Mouse (Mus musculus) heart, embryonic 12.5 days (tissue): Measurements from ENCODE around the gene Klhl5. TPM values are rescaled to one million over a fixed set of nuclear protein-coding genes. Genes with fewer than 3 reads are reported as not detected.
"Not testable (repeated sequence)": the region's sequence is repeated elsewhere in the genome, so short reads cannot be mapped to it uniquely, and the experiment has no call there.

Experiments
- ATAC-seq: fragments of 200-750 bp; cut with Nextera tagmentation; 2 replicates; pipeline ENCODE4 v1.8.0; 2017; ENCODE audit warnings: moderate TSS enrichment, moderate library complexity; ENCODE audit not compliant: insufficient number of reproducible peaks, low FRiP score
- H3K27ac ChIP-seq: fragments of 300-500 bp; sonication (generic); 2 replicates; pipeline ENCODE4 v1.5.1; 2016; ENCODE audit warnings: mild to moderate bottlenecking, moderate library complexity; ENCODE audit not compliant: poor library complexity, severe bottlenecking
- H3K27me3 ChIP-seq: fragments of 300-500 bp; sonication (generic); replicated peaks from 2 replicates; pipeline ENCODE4 v1.6.1; 2016; ENCODE audit warnings: mild to moderate bottlenecking, moderate library complexity
- H3K36me3 ChIP-seq: fragments of 300-500 bp; sonication (generic); 2 replicates; pipeline ENCODE4 v1.6.1; 2016; ENCODE audit warnings: mild to moderate bottlenecking, moderate library complexity
- H3K4me1 ChIP-seq: fragments of 300-500 bp; sonication (generic); replicated peaks from 2 replicates; pipeline ENCODE4 v1.6.1; 2016; ENCODE audit warnings: mild to moderate bottlenecking
- H3K4me2 ChIP-seq: fragments of 300-500 bp; sonication (generic); 2 replicates; pipeline ENCODE4 v1.6.1; 2016; ENCODE audit warnings: mild to moderate bottlenecking, moderate library complexity
- H3K4me3 ChIP-seq: fragments of 300-500 bp; sonication (generic); 2 replicates; pipeline ENCODE4 v1.5.1; 2016; ENCODE audit warnings: mild to moderate bottlenecking
- H3K9ac ChIP-seq: fragments of 300-500 bp; sonication (generic); 2 replicates; pipeline ENCODE4 v1.6.1; 2016; ENCODE audit warnings: mild to moderate bottlenecking, moderate library complexity
- H3K9me3 ChIP-seq: fragments of 300-500 bp; sonication (generic); replicated peaks from 2 replicates; pipeline ENCODE4 v1.6.1; 2016; ENCODE audit warnings: mild to moderate bottlenecking, moderate library complexity
- WGBS: fragments of 180-500 bp; shearing (Covaris S2); methylation state at CpG from one replicate; pipeline ENCODE4 v1.1.7; 2016; 5-methylcytosine and 5-hydroxymethylcytosine counted together
- polyA plus RNA-seq: library from polyadenylated mRNA; unstranded; fragments of >200 nt; fragmentation: Nextera tagmentation; extraction: Ambion mirVana; gene quantifications from 2 replicates; pipeline ENCODE4 v1.2.1, GENCODE M21; 2016

Gene Klhl5
- polyA plus RNA-seq, 1 experiment from 2014 or later = 18.8 TPM

DNA sequence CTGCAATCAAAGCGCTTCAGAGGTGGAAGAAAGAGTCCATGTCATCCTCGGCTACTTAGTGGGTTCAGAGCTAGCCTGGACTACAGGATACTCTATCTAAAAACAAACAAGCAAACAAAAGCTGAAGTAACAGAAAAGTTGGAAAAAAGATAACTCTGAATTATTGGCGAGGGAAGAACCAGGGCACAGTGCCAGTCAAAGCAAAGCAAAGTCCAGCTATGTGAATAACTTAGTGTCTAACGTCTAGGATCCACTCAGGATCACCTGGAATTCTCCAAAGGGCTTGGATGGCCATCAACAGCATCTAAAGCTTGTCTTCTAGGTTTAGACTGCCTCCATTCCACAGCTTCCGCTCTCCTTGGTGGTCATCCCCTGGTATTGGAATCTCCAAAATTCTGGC, 9.9 kb upstream of the Klhl5 start:
- Histone ChIP-seq H3K27me3 (no peaks in the 10 kb centered on the region), H3K27ac (no peak overlapping the region), H3K36me3 (no peaks in the 10 kb centered on the region), H3K9ac (no peak overlapping the region), H3K4me1 (peaks cover 10% of the 10 kb centered on the region), H3K9me3 (no peaks in the 10 kb centered on the region), H3K4me2 (no peak overlapping the region), H3K4me3 (no peak overlapping the region)
- ATAC-seq = no peak
- 68% methylated on average over 5 of the region's 5 CpGs for WGBS

DNA sequence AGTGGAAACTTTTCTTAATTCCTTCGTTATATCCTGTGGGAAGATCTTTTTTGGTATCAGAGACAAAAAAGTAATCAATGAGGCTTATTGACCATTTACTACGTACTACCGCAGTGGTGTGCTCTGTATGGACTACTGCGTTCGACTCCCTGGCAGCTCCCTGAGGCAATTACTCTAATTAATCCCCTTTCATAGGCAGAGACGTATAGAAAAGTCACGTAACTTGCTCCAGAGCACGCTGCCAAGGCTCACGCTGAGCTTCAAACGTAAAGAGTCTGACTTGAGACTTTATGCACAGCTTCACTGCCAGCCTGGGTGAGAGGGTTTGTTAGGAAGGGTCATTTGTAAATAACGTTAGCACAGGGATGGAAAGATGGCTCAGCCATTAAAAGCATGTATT, 7.3 kb upstream of the Klhl5 start:
- H3K4me3 ChIP-seq = no peak overlapping the region
- no peaks in the 10 kb centered on the region for H3K36me3 ChIP-seq
- 86% methylated on average over 11 of the region's 11 CpGs for WGBS
- no peak for ATAC-seq
- H3K27me3 ChIP-seq = no peaks in the 10 kb centered on the region
- H3K4me1 ChIP-seq = peaks cover 14% of the 10 kb centered on the region
- no peak overlapping the region for H3K9ac ChIP-seq
- no peak overlapping the region for H3K27ac ChIP-seq
- no peaks in the 10 kb centered on the region for H3K9me3 ChIP-seq
- no peak overlapping the region for H3K4me2 ChIP-seq

DNA sequence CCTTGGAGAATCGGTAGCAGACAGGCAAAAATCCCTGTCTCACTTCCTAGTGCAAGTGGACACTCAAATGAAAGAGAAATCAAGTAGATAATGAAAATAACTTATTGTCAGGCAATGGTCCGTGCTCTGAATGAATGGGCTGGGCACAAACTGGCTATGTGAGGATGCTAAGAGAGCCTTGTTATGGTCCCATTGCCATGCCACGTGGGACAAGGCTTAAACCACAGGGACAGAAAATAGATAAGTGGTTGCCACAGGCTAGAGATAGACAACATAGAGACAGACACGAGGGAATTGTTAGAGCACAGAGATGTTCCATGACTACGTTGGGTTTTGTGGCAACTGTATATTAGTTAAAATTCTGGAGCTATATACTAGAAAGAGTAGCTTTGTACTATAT, 6.1 kb upstream of the Klhl5 start:
- H3K27me3 ChIP-seq = no peaks in the 10 kb centered on the region
- 68% methylated on average over 5 of the region's 5 CpGs for WGBS
- H3K9me3 ChIP-seq = no peaks in the 10 kb centered on the region
- H3K4me3 ChIP-seq = no peak overlapping the region
- H3K4me1 ChIP-seq = peaks cover 14% of the 10 kb centered on the region
- H3K4me2 ChIP-seq = no peak overlapping the region
- H3K27ac ChIP-seq = no peak overlapping the region
- no peaks in the 10 kb centered on the region for H3K36me3 ChIP-seq
- H3K9ac ChIP-seq = no peak overlapping the region
- ATAC-seq = no peak

DNA sequence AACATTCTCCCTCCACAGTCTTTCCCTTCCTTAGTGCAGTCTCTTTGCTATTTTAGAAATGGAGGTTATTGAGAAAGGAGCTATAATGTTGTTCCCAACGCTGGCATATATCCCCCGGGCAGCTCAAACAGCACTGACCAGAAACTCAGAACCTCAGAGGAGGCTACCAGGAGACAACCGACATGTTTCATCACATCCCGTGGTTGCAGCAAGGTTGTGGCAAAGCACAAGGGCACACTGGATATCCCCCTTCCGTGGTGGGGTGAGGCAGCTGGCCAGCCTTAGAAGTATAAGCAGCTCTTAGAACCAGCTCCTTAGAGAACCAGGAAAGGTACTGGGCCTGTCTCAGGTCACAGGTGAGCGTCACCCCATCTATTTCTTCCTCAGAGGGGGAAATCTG, 5.7 kb upstream of the Klhl5 start:
- H3K9ac ChIP-seq = peak overlapping the region; percentile 21; the same call in 1 of the 2 replicates
- ATAC-seq = no peak
- no peaks in the 10 kb centered on the region for H3K36me3 ChIP-seq
- no peaks in the 10 kb centered on the region for H3K27me3 ChIP-seq
- 0 out of 2 replicates have a peak overlapping the region, but pooled peaks have one; percentile 1 for H3K27ac ChIP-seq
- 85% methylated on average over 6 of the region's 6 CpGs for WGBS
- no peak overlapping the region for H3K4me3 ChIP-seq
- H3K4me2 ChIP-seq = no peak overlapping the region
- H3K4me1 ChIP-seq = peaks cover 15% of the 10 kb centered on the region
- no peaks in the 10 kb centered on the region for H3K9me3 ChIP-seq

DNA sequence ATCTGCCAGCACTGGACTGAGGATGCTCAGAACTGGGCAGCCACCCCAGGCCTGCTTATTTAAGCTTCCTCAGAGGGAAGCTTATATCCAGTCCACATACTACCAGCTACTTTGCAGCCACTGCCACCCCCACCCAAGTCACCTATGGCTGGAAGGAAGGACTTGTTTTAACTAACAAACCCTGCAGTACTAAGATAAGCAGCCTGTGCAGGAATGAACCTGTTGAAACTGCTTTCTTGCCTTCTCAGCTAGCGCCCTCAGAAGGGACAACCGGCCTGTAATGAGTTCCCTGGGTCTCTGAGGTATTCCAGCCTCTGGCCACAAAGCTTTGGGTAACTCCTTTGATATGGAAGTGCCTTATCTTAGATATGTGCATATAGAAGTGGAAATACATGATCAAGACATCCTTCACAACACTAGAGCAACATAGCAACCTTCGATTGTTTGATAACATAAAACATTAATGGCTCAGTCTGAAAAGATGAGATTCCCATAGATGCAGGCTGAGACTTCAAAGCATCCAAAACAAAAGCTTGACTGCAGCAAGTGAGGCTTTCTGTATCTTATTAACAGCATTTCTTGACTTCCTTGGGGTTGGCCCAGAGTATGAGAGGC, 5.2 kb upstream of the Klhl5 start:
- peak overlapping the region; percentile 22; the same call in 1 of the 2 replicates for H3K4me2 ChIP-seq
- H3K36me3 ChIP-seq = no peaks in the 10 kb centered on the region
- ATAC-seq = peak; percentile 45; the same call in 1 of the 2 replicates
- 41% methylated on average over 3 of the region's 3 CpGs for WGBS
- H3K4me3 ChIP-seq = no peak overlapping the region
- H3K4me1 ChIP-seq = peaks cover 17% of the 10 kb centered on the region
- H3K27ac ChIP-seq = 0 out of 2 replicates have a peak overlapping the region, but pooled peaks have one; percentile 1
- H3K27me3 ChIP-seq = no peaks in the 10 kb centered on the region
- H3K9ac ChIP-seq = peak overlapping the region; percentile 21; the same call in 1 of the 2 replicates
- no peaks in the 10 kb centered on the region for H3K9me3 ChIP-seq

DNA sequence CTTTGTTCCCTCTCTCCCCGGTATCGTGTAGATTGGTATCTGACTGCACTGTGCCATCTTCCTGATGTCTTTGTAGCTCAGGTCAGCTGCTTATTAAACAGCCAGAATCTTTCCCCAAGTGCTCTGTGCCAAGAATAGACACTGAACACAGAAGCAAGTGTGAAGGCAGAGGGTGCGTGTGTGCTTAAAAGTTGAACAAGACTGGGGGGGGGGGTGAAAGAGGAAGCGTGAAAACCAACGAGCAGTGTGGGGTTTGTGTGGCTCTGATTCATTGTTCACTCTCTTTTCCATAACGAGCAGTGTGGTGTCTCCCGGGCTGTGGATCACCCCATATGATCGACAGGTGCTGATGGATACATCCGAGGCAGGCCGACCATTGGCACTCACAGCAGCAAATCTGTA, 4.7 kb upstream of the Klhl5 start:
- Histone ChIP-seq H3K9me3 (no peaks in the 10 kb centered on the region), H3K27ac (no peak overlapping the region), H3K4me3 (no peak overlapping the region), H3K36me3 (no peaks in the 10 kb centered on the region), H3K4me1 (peaks cover 17% of the 10 kb centered on the region), H3K27me3 (no peaks in the 10 kb centered on the region), H3K4me2 (peak overlapping the region; percentile 22; the same call in 1 of the 2 replicates), H3K9ac (no peak overlapping the region)
- WGBS = 30% methylated on average over 10 of the region's 10 CpGs
- no peak for ATAC-seq

DNA sequence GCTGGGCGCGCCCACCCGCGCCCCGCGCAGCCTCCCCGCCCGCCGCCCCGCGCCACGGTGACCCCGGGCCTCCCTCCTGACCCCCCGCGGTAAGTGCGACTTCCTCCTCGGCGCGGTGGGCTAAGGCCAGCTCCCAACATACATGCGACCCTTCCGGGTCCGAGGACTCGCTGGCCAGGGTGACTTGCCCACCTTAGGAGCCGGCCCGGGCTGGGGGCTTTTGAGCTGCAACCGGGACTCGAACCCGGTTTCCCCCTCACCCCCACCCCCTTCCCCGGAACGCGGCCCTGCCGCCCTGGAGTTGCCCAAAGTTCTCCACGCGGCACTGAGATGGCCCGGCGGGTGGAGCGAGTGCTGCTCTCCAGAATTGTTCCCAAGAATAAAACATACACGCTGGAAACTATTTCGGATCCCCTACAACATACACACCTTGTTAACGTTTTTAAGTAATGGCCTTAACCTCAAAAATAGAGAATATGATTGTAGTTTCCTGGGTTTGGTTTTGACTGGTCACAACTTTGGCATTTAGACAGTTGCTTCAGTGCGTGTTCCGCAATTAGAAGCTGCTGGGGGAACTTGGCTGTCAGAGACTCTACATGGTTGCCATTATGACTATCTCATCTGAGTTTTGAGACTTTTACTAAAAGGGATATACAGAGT, 564 bp downstream of the Klhl5 start:
- Histone ChIP-seq H3K9ac (peak overlapping the region; percentile 89), H3K36me3 (no peaks in the 10 kb centered on the region), H3K4me2 (peak overlapping the region; percentile 79), H3K27me3 (no peaks in the 10 kb centered on the region), H3K27ac (peak overlapping the region; percentile 72), H3K4me1 (peaks cover 25% of the 10 kb centered on the region), H3K9me3 (no peaks in the 10 kb centered on the region), H3K4me3 (peak overlapping the region; percentile 86)
- 2% methylated on average over 33 of the region's 42 CpGs for WGBS
- ATAC-seq = no peak; the same call in 1 of the 2 replicates

DNA sequence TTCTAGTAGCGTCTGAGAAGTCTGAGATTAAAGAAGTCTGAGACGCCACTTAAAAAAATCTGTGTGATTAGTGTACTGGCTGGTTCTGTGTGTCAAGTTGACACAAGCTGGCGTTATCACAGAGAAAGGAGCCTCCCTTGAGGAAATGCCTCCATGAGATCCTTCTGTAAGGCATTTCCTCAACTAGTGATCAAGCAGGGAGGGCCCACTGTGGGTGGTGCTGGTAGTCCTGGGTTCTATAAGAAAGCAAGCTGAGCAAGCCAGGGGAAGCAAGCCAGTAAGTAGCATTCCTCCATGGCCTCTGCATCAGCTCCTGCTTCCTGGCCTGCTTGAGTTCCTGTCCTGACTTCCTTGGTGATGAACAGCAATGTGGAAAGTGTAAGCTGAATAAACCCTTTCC, 4.9 kb downstream of the Klhl5 start:
- not testable (repeated sequence) for H3K4me3 ChIP-seq, ATAC-seq
- 10% methylated on average over 3 of the region's 3 CpGs for WGBS

DNA sequence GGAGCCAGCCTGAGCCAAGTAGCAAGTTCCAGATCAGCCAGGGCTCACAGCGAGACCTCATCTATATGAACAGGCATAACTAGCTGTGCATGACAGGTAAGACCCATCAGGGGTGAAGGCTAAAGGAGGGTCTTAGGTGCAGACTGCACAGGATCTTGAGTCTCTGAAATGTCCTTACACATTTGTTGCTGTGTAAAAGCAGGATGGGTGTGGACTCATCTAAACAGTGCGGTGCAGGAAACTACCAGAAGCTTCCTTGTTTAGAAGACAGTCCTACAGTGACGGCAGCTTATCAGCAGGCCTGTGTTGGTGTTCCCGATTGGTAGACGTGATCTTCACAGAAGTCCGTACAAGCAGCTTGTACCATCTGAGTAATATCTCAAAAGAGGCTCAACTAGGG, 6.0 kb downstream of the Klhl5 start:
- 47% methylated on average over 6 of the region's 6 CpGs for WGBS
- peak; percentile 59; the same call in 1 of the 2 replicates for ATAC-seq
- H3K4me3 ChIP-seq = no peak overlapping the region

More for the DNA sequence above, 4.9 kb downstream of the Klhl5 start:
- peaks cover 18% of the 10 kb centered on the region for H3K36me3 ChIP-seq
- H3K9ac ChIP-seq, H3K9me3 ChIP-seq, H3K4me2 ChIP-seq, H3K27me3 ChIP-seq: not testable (repeated sequence)
- peak overlapping the region; percentile 43 for H3K27ac ChIP-seq
- peaks cover 29% of the 10 kb centered on the region for H3K4me1 ChIP-seq

DNA sequence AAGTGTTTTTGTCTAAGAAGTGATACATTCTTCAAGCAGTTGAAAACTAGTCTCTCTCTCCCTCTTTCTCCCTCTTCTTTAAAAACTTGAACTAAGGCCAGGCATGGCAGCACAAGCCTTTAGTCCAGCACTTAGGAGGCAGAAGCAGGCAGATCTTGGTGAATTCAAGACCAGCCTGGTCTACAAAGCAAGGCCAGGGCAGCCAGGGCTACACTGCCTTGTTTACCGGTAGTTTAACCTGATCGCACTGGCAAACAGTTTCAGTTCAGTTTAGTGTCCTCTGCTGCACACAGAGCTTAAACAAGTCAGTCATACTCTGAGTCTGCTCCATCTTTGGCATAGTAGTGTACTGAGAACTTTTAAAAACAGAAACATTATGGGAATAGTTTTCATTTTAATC, 9.4 kb downstream of the Klhl5 start:
- H3K4me3 ChIP-seq = no peak overlapping the region
- WGBS = 95% methylated on average over 2 of the region's 2 CpGs
- H3K4me2 ChIP-seq = no peak overlapping the region
- ATAC-seq = no peak
- peaks cover 18% of the 10 kb centered on the region for H3K36me3 ChIP-seq
- H3K9ac ChIP-seq = no peak overlapping the region
- H3K27ac ChIP-seq = no peak overlapping the region
- no peaks in the 10 kb centered on the region for H3K9me3 ChIP-seq
- no peaks in the 10 kb centered on the region for H3K27me3 ChIP-seq
- H3K4me1 ChIP-seq = peaks cover 14% of the 10 kb centered on the region

More for the DNA sequence above, 6.0 kb downstream of the Klhl5 start:
- no peak overlapping the region for H3K9ac ChIP-seq
- no peak overlapping the region for H3K4me2 ChIP-seq
- H3K27me3 ChIP-seq = no peaks in the 10 kb centered on the region
- no peaks in the 10 kb centered on the region for H3K9me3 ChIP-seq
- H3K4me1 ChIP-seq = peaks cover 27% of the 10 kb centered on the region
- peaks cover 18% of the 10 kb centered on the region for H3K36me3 ChIP-seq
- peak overlapping the region; percentile 43 for H3K27ac ChIP-seq

DNA sequence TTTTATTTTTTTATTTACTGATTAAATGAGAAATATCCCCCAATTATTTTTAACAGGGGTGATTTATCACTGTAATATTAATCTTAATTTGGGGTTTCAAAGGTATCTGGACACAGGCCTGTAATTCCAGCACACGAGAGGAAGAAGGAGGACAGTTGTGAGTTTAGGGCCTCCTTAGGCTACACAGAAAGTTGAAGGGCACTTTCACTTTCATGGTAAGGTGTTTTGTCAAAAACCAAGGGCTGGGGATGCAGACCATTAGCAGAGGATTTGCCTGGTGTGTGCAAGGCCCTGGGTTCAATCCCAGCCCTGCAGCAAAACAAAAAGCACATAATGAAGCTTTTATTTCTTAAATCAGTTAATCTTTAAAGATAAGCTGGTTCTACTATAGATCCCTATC, 12.2 kb downstream of the Klhl5 start:
- Histone ChIP-seq H3K9ac (no peak overlapping the region), H3K4me1 (peaks cover 4% of the 10 kb centered on the region; the same call in 1 of the 2 replicates), H3K4me2 (no peak overlapping the region), H3K36me3 (peaks cover 18% of the 10 kb centered on the region), H3K9me3 (no peaks in the 10 kb centered on the region), H3K27me3 (no peaks in the 10 kb centered on the region), H3K27ac (no peak overlapping the region), H3K4me3 (no peak overlapping the region)
- ATAC-seq = no peak
- WGBS = 73% methylated on average over 1 of the region's 1 CpGs
